Mouse (Mus musculus) thymus, adult 2 months (tissue): Measurements from ENCODE around the gene Fam161a. TPM values are rescaled to one million over a fixed set of nuclear protein-coding genes. Genes with fewer than 3 reads are reported as not detected.
A peak's percentile ranks its signal among the peaks of the same experiment; 100 is the strongest.

ENCODE experiments used
- DNase-seq: peaks from one replicate; pipeline ENCODE4 v3.0.0; 2021
- H3K27ac ChIP-seq: fragments of 200-500 bp; 2 replicates; pipeline ENCODE4 v1.5.1; 2012; ENCODE audit warnings: low read length, control low read depth; ENCODE audit not compliant: control insufficient read depth, insufficient read depth
- H3K27me3 ChIP-seq: fragments of 200-500 bp; 2 replicates; pipeline ENCODE4 v1.6.1; 2012; ENCODE audit warnings: mild to moderate bottlenecking, low read length, moderate library complexity, mixed read lengths; ENCODE audit not compliant: control insufficient read depth, insufficient read depth
- H3K36me3 ChIP-seq: fragments of 200-500 bp; 2 replicates; pipeline ENCODE4 v1.6.1; 2012; ENCODE audit warnings: mild to moderate bottlenecking, low read length, moderate library complexity; ENCODE audit not compliant: control insufficient read depth, insufficient read depth
- H3K4me1 ChIP-seq: fragments of 200-500 bp; replicated peaks from 2 replicates; pipeline ENCODE4 v1.6.1; 2012; ENCODE audit warnings: low read length; ENCODE audit not compliant: control insufficient read depth, insufficient read depth
- H3K4me3 ChIP-seq: fragments of 200-500 bp; 2 replicates; pipeline ENCODE4 v1.5.1; 2012; ENCODE audit warnings: mild to moderate bottlenecking, low read length, control low read depth, moderate library complexity; ENCODE audit not compliant: control insufficient read depth, insufficient read depth
- CTCF ChIP-seq: fragments of 200-500 bp; IDR thresholded peaks from 2 replicates; pipeline ENCODE4 v1.5.1; 2012; ENCODE audit warnings: mild to moderate bottlenecking, control low read depth, low read length, moderate library complexity, borderline replicate concordance; ENCODE audit not compliant: control insufficient read depth, poor library complexity, insufficient read depth; ENCODE audit errors: extremely low read depth
- POLR2A ChIP-seq: fragments of 200-500 bp; IDR thresholded peaks from 2 replicates; pipeline ENCODE4 v1.6.1; 2012; ENCODE audit warnings: mild to moderate bottlenecking, low read length, control low read depth, moderate library complexity; ENCODE audit not compliant: control insufficient read depth, poor library complexity, insufficient read depth; ENCODE audit errors: extremely low read depth
- WGBS: fragments of 180-500 bp; shearing (Covaris S2); methylation state at CpG from one replicate; pipeline ENCODE4 v1.1.7; 2018; 5-methylcytosine and 5-hydroxymethylcytosine counted together
- polyA plus RNA-seq: library from polyadenylated mRNA; depleted of rRNA; stranded (reverse); fragments of >200 nt; gene quantifications from 2 replicates; pipeline ENCODE4 v1.2.3, GENCODE M21; 2012

Fam161a gene
- polyA plus RNA-seq, 1 experiment, result 0.66 TPM

DNA sequence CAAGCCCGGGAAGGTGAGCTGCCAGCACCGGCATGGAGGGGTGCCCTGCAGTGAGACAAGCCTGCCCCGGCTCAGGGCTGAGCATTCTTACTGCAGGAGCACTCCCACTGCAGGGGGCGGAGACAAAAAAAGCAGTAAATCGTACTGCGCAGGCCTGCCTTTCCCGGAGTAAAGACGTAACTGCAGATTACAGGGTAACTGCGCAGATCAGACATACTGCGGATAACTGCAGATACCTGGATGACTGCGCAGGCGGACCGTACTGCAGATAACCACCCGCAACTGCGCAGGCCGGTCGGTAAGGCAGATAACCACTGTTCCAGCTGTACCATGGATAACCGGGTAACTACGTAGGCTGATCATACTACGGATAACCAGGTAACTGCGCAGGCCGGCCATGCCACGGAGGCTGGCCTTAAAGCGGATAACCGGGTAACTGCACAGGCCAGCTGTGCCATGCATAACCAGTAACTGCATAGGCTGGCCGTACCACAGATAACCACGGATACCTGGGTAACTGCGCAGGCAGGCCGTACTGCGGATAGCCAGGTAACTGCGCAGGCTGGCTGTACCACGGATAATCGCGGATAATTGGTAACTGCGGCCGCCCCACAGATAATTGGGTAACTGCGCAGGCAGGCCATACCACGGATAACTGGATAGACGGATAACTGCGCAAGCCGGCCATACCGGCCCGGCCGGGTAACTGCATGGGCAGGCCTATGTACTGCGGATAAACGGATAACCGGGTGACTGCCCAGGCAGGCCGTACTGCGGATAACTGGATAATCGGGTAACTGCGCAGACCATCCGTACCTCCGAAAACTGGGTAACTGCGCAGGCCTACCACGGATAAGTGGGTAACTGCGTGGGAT, 35.3 kb upstream of the Fam161a start, which contains the start of gene Zrsr1:
Gene Zrsr1 (plus strand): TSS at position 171 of the 875 bp plus-strand sequence.
- Histone ChIP-seq H3K4me3 (peak within 1 kb of the TSS; percentile 78), H3K4me1 (peaks cover 15% of the 10 kb centered on the region), H3K27ac (peak within 1 kb of the TSS; percentile 76), H3K36me3 (no peaks in the 10 kb centered on the region), H3K27me3 (no peaks in the 10 kb centered on the region)
- peak; percentile 58 for DNase-seq
- WGBS, result 49% methylated on average over 56 of the region's 56 CpGs
- TF ChIP-seq POLR2A (no peak), CTCF (no peak)

DNA sequence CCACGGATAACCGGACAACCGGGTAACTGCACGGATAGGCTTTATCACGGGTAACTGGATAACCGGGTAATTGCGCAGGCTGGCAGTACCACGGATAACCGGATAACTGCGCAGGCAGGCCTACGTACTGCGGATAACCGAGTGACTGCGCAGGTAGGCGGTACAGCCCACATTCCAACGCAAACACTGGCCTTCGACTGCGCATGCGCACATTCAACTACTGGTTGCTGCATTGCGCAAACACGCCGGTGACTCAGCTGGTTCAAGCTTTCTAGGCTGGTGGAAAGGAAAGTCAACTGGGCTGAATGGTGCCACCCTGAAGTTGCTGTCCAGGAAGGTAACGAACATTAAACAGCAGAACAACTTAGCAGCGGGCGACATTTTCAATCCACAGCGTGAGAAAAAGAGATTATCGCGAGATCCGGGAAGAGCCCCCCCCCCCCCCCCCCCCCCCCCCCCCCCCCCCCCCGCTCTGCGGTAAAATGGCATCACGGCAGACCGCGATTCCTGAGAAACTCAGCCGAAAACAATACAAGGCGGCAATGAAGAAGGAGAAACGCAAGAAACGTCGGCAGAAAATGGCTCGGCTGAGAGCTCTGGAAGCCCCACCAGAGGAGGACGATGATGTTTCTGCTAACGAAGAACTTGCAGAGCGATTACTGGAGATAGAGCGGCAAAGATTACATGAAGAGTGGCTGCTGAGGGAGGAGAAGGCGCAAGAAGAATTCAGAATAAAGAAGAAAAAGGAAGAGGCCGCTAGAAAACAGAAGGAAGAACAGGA, 34.4 kb upstream of the Fam161a start:
- Histone ChIP-seq H3K27me3 (no peaks in the 10 kb centered on the region), H3K27ac (peak overlapping the region; percentile 76), H3K4me1 (peaks cover 15% of the 10 kb centered on the region), H3K36me3 (no peaks in the 10 kb centered on the region), H3K4me3 (peak overlapping the region; percentile 78)
- WGBS, result 47% methylated on average over 45 of the region's 46 CpGs
- TF ChIP-seq POLR2A, result no peak
- no peak for TF ChIP-seq CTCF
- peak; percentile 71 for DNase-seq

DNA sequence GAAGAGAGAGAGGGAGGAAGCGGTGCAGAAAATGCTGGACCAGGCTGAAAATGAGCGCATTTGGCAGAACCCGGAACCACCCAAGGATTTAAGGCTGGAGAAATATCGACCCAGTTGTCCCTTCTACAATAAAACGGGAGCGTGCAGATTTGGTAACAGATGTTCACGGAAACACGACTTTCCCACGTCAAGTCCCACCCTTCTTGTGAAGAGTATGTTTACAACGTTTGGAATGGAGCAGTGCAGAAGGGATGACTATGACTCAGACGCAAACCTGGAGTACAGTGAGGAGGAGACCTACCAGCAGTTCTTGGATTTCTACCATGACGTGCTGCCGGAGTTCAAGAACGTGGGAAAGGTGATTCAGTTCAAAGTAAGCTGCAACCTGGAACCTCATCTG, 33.7 kb upstream of the Fam161a start:
- Histone ChIP-seq H3K27me3 (no peaks in the 10 kb centered on the region), H3K4me1 (peaks cover 15% of the 10 kb centered on the region), H3K27ac (no peak overlapping the region), H3K4me3 (peak overlapping the region; percentile 78), H3K36me3 (no peaks in the 10 kb centered on the region)
- WGBS, result 52% methylated on average over 14 of the region's 14 CpGs
- peak; percentile 8 for DNase-seq
- no peak for TF ChIP-seq POLR2A
- no peak for TF ChIP-seq CTCF

DNA sequence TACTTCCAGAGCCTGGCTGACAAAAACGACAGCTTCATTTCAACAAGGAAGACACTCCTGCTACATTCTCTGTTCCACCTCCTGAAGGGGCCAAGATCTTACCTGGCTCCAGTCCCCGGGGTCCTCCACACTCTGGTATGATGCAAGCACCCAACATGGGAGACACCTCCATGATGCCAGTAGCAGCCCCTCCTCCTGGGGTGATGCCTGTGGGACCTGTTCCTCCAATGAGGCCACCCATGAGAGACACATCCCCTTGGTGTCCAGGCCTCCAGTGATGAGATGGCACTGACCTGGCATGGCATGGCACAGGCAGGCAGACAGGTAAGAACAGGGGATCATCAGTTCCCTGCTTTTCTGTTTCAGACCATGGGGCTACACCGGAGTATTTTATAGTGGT, 29.1 kb upstream of the Fam161a start:
- TF ChIP-seq POLR2A, result no peak
- no peak for TF ChIP-seq CTCF
- no peak overlapping the region for H3K27ac ChIP-seq
- DNase-seq, result no peak
- 94% methylated on average over 3 of the region's 3 CpGs for WGBS
- no peaks in the 10 kb centered on the region for H3K36me3 ChIP-seq
- H3K27me3 ChIP-seq, result no peaks in the 10 kb centered on the region
- H3K4me1 ChIP-seq, result peaks cover 18% of the 10 kb centered on the region
- no peak overlapping the region for H3K4me3 ChIP-seq

DNA sequence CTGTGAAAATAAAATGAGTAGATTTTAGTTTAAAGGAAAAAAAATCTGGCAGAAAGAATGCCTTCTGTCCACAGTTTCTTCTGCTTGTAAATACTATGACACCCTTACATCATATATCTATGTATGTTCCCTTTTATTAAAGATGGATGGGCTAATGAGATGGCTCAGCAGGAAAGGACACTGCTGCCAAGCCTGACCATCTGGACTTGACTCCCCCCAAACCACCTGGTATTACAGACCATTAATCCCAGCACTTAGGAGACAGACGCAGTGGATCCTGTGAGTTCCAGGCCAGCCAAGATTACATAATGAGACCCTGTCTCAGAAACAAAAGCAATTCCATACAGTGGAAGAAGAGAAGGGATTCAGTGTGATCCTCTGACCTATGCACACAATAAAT, 28.6 kb upstream of the Fam161a start:
- DNase-seq, result no peak
- Histone ChIP-seq H3K4me3 (no peak overlapping the region), H3K4me1 (peaks cover 16% of the 10 kb centered on the region), H3K36me3 (no peaks in the 10 kb centered on the region), H3K27ac (no peak overlapping the region), H3K27me3 (no peaks in the 10 kb centered on the region)
- WGBS, result 96% methylated on average over 1 of the region's 1 CpGs
- TF ChIP-seq POLR2A (no peak), CTCF (no peak)

DNA sequence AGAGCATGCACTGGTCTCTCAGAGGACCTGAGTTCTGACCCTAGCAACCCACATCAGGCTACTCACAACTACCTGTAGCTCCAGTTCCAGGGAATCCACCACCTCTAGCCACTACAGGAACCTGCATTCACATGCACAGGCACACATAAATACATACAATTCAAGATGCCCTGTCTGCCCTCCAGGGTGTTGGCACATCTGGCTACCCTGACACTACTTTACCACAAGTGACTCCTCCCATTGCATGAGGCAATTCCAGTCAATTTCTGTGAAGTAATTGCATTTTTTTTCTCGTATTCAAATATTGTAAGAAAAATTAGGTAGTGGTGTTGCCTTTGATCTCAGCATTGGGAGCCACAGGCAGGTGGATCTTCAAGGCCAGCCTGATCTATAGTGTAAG, 28.1 kb upstream of the Fam161a start:
- no peak for TF ChIP-seq POLR2A
- TF ChIP-seq CTCF, result no peak
- no peaks in the 10 kb centered on the region for H3K36me3 ChIP-seq
- no peak for DNase-seq
- WGBS, result 81% methylated on average over 1 of the region's 1 CpGs
- no peak overlapping the region for H3K27ac ChIP-seq
- H3K4me3 ChIP-seq, result no peak overlapping the region
- H3K27me3 ChIP-seq, result no peaks in the 10 kb centered on the region
- H3K4me1 ChIP-seq, result peaks cover 12% of the 10 kb centered on the region
